Mouse (Mus musculus) spleen, embryonic (tissue): Measurements from ENCODE around the gene F830045P16Rik.
"Not testable (repeated sequence)": the region's sequence is repeated elsewhere in the genome, so short reads cannot be mapped to it uniquely, and the experiment has no call there.

ENCODE experiments used
- CTCF ChIA-PET: fragments of 350-600 bp; sonication (Branson Sonifier 250); formaldehyde crosslinking; loops from one replicate; lab custom pipeline; 2022; lab: Charles Lee

Gene F830045P16Rik

GRCm38 (mm10) chr2:129546772-129547171 is 10.4 kb upstream of the F830045P16Rik start:
- CTCF ChIA-PET, result no interaction called here

DNA sequence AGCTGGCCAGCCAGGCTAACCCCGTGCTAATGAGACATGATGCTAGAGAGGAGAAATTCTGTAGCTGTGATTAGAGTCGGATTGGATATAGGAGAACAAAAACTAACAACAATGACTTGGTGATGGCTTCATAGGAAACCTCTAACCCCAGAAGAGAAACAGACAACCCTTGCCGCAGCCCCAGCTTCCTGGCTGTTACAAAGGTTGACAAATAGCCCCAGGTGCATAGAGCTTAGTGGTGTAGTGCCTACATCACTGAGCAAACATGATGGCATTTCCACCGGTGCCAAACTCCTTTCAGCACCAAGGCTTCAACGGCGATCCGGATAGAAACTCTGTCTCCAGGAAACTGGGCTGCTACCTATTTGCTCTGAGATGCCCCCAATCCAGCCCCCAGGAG is 9.2 kb upstream of the F830045P16Rik start:
- CTCF ChIA-PET, result no interaction called here

DNA sequence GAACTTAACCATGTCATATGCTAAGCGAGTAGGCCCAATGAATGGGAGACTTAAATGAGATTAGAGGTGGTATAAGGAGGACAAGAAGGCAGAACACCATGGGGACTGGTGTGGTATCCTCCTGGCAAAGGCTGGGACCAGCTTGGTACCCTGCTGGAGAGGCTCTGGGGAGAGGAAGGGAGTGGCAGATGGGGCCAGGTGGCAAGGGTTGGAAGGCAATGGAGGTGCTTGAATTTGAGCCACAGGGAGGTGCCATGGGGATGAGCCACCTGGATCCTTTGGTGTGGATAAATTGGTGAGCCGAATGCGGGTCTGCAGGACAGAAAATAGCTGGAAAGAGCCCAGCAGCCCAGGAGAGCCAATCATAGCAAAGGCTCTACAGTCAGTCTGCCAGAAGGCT is 8.5 kb upstream of the F830045P16Rik start:
- CTCF ChIA-PET, result no interaction called here

- CTCF ChIA-PET, result no interaction called here
Measured at GRCm38 (mm10) chr2:129544448-129544847, 8.0 kb upstream of the F830045P16Rik start.

- CTCF ChIA-PET, result no interaction called here
Measured at GRCm38 (mm10) chr2:129540036-129540435, 3.6 kb upstream of the F830045P16Rik start.

DNA sequence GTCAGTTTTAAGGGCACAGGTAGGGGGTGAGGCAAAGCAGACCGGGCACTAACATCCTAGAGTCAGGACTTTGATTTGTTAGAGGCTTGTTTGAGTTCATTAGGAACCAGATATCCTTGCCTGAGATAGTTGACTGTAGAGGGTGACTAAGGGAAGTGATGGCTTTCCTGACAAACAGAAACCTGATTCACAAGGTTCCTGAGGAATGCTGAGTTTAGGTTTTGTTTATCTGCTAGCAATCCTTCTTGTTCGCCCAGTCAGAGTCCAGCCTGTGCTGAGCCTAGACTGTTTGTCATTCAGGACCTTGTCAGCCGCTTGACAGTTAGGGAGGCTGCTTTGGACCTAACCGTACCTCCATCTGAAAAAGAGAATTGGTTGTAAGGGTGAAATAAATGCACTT is 2.8 kb upstream of the F830045P16Rik start:
- CTCF ChIA-PET, result no interaction called here

GRCm38 (mm10) chr2:129537926-129538325 is 1.5 kb upstream of the F830045P16Rik start:
- CTCF ChIA-PET, result interaction anchor here (0.7 kb wide), 1 partner anchor 50 kb away, joined by 3 read pairs; no protein-coding TSS in a partner anchor

DNA sequence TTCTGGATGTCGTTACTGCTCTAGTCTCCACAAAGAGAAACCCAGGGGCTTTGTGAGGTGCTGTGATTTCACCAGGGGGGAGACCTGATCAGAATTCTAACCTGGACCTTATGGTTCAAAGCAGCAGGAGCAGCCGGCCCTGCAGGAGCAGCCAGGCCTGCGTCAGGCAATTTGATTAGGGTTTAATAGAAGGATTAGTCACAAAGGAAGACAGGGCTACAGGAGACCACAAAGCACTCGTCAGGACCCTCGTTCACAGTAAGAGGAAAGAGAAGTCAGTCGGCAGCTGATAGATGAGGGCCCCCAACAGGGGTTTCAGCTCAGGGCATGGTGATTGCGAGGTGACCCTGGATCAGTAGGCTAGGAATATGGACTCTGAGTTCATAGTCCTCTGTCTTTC is 958 bp upstream of the F830045P16Rik start:
- CTCF ChIA-PET, result interaction anchor here (0.7 kb wide), 1 partner anchor 50 kb away, joined by 3 read pairs; no protein-coding TSS in a partner anchor

- CTCF ChIA-PET, result no interaction called here
Measured at GRCm38 (mm10) chr2:129536926-129537325, 524 bp upstream of the F830045P16Rik start.

DNA sequence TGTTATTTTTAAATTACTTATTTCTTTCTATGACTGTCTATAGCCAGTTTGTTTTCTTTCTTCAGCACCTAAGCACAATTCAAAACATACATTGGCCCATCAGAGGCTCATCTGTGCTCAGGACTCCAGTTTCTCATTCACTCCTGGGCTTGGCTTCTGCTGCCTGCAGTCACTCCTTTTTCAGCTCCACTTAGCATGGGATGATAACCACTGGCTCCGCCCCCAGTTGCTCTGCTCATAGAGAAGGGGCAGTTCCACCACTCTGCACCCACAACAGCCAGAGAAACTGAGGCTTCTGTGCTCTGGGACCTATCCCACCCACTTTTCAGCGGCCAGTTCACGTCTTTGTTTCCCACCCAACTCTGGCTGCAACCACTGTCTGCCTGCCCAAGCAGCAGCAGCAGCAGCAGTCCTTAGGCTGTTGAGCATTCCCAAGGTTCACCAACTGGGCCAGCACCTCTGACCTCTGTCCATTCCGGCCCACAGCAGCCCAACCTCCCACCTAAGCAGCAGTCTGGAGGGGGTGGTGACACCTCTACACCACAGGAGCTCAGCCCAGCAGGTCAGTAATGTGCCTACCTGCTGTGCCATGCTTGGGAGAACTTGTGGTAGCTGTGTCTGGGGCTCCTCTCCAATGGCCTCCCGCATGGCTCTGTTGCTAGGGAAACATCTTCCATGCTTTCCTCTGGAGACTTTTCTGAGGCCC is 1.4 kb downstream of the F830045P16Rik start:
- CTCF ChIA-PET, result interaction anchor here (0.5 kb wide), 1 partner anchor 16 kb away, joined by 4 read pairs; no protein-coding TSS in a partner anchor

DNA sequence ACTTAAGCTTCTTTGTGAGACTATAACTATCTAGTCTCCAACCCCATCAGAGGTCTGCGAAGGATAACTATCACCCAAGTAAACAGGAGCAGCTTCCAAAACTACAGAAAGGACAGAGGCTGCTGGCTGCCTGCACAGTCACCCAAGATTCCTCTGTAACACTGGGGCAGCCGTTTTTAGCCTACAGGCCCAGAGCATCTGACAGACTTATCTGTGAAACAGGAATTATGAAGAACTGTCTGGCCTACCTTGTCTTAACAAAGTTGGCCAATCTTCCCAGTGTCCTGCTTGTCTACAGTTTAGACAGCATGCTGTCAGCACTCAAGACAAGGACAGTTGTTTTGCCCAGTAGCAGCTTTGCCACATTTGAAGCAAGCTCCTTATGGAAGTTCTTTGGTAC is 4.5 kb downstream of the F830045P16Rik start:
- CTCF ChIA-PET, result no interaction called here

DNA sequence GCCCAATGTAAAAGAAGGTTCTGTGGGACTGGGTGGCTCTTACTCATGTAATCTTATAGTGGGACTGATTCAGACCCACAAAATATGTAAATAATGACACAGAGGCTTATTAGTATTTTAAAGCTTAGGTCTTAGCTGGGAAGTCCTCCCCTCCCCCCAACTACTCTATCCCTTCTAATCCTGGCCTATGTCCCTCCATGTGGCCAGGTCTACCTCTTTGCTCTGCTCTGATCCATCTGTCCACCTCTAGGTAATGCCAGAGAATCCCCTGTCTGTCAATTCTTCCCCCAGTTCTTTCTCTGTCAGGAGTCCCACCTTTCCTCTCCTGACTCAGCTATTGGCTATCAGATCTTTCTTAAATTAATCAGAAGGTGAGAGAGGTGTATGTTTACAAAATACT is 5.3 kb downstream of the F830045P16Rik start:
- CTCF ChIA-PET, result no interaction called here

GRCm38 (mm10) chr2:129529297-129530209 is 6.8 kb downstream of the F830045P16Rik start:
- CTCF ChIA-PET, result no interaction called here

DNA sequence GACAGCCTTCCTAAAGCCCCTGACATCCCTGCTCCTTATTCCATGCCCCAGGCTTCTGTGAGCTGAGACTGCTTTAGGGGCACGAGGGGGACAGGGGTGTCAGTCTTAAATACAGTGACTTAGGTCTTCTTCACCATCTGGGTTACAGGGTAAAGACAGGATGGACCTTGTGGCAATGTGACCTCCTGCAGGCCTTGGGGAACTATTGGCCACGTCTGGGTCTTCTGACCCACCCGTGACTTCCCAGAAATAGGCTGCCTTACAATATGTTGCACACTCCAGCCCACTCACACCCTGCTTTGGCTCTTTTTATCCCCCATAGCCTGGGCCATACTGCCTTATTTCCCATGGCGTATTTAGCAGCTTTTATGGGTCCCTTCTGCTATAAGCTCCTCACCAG is 8.5 kb downstream of the F830045P16Rik start:
- CTCF ChIA-PET, result no interaction called here

- CTCF ChIA-PET, result no interaction called here
Measured at GRCm38 (mm10) chr2:129526322-129526721, 10.1 kb downstream of the F830045P16Rik start.

DNA sequence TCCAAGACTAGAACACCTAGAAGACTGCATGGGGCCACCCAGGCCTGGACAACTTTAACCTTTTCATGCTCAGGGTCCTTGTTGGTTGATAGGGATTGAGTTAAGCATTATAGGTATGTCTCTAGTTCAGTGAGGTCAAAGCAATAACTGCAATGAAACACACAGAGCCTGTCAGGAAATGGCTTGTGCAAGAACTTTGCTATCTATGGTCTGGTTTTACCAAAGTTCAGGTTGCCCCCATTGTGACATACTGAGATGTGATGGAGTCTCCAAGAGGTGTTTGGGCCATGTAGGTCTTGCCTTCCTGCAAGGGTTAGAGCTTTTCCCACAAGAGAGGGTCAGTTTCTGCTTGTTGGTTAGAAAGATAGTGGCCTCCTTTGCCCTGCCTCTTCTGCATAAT is 10.8 kb downstream of the F830045P16Rik start:
- CTCF ChIA-PET, result no interaction called here

GRCm38 (mm10) chr2:129518526-129518925 is 17.9 kb downstream of the F830045P16Rik start:
- CTCF ChIA-PET, result no interaction called here

GRCm38 (mm10) chr2:129514923-129515920 is 21.2 kb downstream of the F830045P16Rik start:
- CTCF ChIA-PET, result no interaction called here

- CTCF ChIA-PET, result no interaction called here
Measured at GRCm38 (mm10) chr2:129514401-129514667, 22.1 kb downstream of the F830045P16Rik start.

DNA sequence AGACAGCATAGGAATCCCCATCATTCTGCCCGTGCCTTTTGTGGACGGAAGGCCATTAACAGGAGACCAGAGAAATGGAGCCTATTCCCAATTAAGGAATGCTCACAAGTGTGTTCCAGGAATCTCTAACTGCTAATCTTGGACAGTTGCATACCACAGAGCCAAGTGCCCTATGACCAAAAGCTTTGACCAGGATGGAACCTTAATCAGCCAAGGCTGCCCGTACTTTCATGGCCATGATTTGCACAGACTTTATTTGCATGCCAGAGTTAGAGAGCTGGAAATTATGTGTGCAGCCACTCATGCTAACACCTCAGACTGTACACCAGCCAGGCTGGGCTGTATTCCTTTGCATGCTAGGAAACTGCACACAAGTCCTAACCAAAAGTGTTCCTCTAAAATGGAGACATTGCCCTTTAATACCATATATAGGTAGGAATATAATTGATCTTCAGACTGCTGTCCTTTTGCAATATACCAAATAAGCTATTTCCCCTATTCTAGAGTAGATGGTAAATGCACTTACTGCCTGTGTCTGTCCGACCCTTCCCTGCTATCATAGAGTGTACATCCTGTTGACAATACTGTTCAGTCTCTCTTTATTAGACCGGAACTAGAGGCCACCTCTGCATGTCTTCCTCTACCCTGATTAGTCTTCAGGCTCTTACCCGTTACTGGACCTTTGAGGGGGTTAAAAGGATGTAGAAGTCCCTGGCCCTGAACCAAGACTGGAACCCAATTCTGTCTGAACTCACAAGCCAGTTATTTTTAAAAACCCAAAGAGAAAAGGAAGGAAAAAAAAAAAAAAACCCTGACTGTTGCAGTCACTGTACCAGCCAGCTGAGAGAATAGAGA is 22.6 kb downstream of the F830045P16Rik start:
- CTCF ChIA-PET, result interaction anchor here (0.6 kb wide), 1 partner anchor 12 kb away, joined by 3 read pairs; no protein-coding TSS in a partner anchor

DNA sequence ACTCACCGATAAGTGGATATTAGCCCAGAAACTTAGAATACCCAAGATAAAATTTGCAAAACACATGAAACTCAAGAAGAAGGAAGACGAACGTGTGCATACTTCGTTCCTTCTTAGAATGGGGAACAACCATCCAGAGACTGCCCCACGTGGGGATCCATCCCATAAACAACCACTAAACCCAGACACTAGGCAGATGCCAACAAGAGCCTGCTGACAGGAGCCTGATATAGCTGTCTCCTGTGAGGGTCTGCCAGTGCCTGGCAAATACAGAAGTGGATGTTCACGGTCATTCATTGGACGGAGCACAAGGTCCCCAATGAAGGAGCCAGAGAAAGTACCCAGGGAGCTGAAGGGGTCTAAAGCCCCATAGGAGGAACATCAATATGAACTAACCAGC is 24.3 kb downstream of the F830045P16Rik start:
- CTCF ChIA-PET, result not testable (repeated sequence)
